Mouse (Mus musculus): ENCODE measurements at regions not wholly inside any gene's neighbourhood (a gene's known extent, or its start where the extent isn't known, plus 50 kb on each side); places are given as distances from the start of the nearest gene placed in this dataset.
"Not testable (repeated sequence)": the region's sequence is repeated elsewhere in the genome, so short reads cannot be mapped to it uniquely, and the experiment has no call there.

DNA sequence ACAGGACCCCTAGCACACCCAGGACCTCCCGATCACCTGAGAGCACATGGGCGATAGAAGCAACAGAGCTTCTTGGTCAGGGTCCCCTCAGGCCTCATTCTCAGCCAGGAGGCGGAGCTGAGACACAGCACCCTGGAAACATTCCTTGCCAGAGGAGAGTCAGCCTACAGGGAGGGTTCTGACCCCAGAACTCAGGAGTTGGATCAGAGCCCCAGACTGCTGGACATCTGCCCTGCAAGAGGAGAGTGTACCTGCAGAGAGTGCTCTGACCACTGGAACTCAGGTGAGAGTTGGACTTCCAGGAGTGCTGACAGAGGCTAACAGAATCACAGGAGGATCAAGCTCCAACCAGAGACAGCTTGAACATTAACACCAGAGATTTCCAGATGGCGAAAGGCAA, 76.1 kb downstream of the Gpr85 start:
- not testable (repeated sequence) for DNase-seq (ENCODE audit: low spot score)

DNA sequence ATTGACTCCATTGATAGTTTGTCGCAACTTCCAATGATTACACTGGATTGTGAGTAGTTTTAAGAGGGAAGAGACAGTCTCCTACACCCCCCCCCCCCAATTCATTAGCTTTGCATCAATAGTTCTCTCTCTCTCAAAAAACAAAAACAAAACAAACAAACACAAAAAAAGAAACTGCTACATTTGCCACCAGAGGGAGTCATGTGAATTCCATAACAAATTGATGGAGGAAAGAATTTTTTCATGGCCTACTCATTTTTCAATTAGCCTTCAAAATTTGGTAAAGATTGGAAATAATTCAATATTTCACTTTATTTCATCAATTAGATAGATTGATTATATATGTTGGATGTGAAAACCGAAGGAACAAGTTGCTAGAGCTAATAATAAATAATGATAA, 80.3 kb downstream of the Gpr85 start:
- no peak for DNase-seq (ENCODE audit: low spot score)

DNA sequence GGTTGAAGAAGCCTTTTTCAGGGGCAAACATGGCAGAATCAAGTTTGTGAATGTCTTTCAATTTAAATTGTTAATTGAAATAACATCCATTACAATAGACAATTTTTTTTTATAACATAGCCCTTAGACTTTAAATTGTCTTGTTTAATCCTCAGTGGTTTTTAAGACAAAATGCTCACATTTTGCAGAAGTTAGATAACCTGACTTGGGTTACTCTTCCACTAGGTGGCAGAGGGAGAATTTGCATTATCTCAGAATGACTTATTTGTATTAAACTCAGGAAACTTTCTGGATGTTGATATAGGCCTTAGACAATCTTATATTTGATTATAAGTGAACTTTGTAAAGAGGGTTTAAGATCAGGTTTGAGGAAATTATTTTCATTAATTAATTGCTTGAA, 80.8 kb downstream of the Gpr85 start:
- DNase-seq (ENCODE audit: low spot score) = no peak

DNA sequence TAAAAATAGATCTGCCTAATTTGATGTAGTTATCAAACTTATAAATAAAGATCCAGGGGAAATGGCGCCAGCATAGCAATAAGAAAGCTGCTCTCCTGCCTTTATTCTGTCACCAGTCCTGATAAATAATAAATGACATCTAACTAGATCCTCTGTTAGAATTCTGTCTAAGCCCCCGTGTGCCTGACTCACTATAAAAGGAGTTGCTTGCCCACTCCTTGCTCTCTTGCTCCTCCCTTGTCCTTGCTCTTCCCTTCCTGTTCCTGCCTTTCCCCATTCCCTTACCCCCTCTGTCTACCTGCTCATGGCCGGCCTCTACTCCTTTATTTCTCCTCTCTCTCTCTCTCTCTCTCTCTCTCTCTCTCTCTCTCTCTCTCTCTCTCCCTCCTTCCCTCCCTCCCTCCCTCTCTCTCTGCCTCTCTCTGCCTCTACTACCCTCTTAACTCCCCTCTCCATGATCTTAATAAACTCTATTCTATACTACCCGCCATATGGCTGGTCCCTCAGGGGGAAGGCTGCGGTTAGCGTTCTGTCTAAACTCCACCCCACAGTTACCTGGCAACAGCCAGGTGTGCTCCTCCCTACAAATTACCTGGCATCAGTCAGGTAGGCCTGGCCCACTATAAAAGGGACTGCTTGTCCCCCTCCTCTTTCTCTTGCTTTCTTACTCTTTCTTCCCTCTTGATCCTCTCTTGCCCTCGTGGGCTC, 71.3 kb upstream of the Bmt2 start:
- DNase-seq (ENCODE audit: low spot score) = no peak

DNA sequence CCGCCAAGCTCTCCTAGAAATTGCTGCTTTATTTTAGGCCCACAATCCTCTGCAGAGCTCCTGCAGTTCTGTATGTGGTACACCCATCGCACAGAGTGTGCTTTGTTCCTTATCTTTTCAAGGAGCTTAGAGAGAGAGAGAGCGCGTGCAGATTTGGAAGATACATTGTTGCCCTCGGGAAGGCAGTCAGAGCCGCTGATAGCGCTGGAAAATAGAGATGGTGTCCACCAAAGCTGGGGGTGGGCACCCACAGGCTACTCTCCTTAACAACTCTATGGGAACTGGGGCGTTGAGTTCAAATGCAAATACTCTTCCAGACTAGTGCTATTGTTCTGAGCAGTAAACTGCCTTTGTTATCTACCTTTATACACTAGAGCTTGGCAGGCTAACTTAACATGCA, 70.2 kb upstream of the Bmt2 start:
- peak; percentile 47 for DNase-seq (ENCODE audit: low spot score)

DNA sequence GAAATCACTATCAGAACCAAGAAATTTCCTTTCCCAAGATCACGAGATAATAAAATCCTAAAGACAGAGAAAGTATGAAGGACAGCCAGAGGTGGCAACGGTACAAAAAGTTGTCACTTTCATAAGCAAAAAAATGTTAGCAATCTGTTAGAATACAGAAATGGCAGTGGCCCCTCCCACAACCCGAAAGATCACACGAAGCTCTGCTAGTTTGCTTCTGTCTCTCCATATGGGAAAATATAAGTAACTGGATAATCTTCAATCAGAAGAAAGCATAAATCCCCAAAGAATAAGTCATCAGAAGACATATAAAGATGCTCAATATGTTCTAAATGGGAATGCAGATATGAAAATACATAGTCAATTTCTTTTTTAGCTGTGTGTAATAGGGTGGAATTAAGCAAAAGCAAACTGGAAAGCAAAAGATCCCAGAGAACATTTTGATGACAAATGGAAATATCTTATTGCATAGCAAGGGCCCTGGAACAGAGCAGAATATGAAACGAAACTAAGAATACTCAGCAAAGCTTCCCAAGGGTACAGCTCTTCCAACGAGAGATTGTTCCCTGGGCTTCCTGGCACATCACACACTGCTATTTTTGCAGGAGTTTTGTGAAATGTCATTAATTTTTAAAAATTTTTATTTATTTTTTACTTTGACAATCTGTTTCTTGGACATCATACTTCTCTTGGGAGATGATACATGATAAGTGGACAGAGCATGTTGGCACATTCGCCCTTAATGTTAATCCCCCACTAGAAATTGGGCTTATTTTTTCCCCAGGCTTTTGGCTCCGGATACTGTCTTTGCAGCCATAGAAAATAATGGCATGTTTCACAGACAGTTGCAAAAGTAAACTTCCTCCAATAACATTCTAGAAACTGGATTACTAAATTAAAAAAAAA, 69.1 kb upstream of the Bmt2 start:
- DNase-seq (ENCODE audit: low spot score) = no peak
